ENCODE assay signal across 13 mouse cellular contexts in genomic region chr1:119290165-119290916, GRCm38 (mm10).
A peak's percentile ranks its signal among the peaks of the same experiment; 100 is the strongest.
DNase-seq lines count a peak whose midpoint lies in the region; ATAC-seq and TF ChIP-seq lines count a peak whose summit lies in the region.
"Had no signal": no experiment of that assay in that cellular context is flagged by ENCODE, and none has a peak within 500 bp of the region (broad histone marks: within the 10 kb centered on the region; RNA-seq: fewer than 3 reads in every experiment).

No protein-coding gene starts in this region.

- no peak overlapping the region for H3K4me2 ChIP-seq in limb, embryonic 15.5 days
- peak overlapping the region; percentile 15; the same call in 1 of the 2 replicates for H3K4me2 ChIP-seq in lung, embryonic 14.5 days
- no peak overlapping the region for H3K4me2 ChIP-seq in stomach, embryonic 14.5 days (replicated peaks; ENCODE audit: low read depth, low read length)
- H3K4me2 ChIP-seq: embryonic facial prominence, embryonic 12.5 days; hindbrain, embryonic 13.5 days had no signal

- 0 out of 2 replicates have a peak, but pooled peaks cover 6% of the 10 kb centered on the region for H3K4me1 ChIP-seq in limb, embryonic 15.5 days
- no peaks in the 10 kb centered on the region for H3K4me1 ChIP-seq in limb, embryonic 10.5 days
- no peaks in the 10 kb centered on the region for H3K4me1 ChIP-seq in lung, embryonic 14.5 days (ENCODE audit: insufficient read depth)
- no peaks in the 10 kb centered on the region for H3K4me1 ChIP-seq in stomach, embryonic 14.5 days (ENCODE audit: control insufficient read depth, insufficient read depth, low read length)
- H3K4me1 ChIP-seq: embryonic facial prominence, embryonic 12.5 days; hindbrain, embryonic 13.5 days had no signal

- H3K9me3 ChIP-seq in limb, embryonic 15.5 days = no peaks in the 10 kb centered on the region
- H3K9me3 ChIP-seq in limb, embryonic 10.5 days (replicated peaks) = no peaks in the 10 kb centered on the region
- no peaks in the 10 kb centered on the region for H3K9me3 ChIP-seq in lung, embryonic 14.5 days (ENCODE audit: low read depth, low read length)
- no peaks in the 10 kb centered on the region for H3K9me3 ChIP-seq in stomach, embryonic 14.5 days (ENCODE audit: control insufficient read depth, low read depth, low read length)
- H3K9me3 ChIP-seq: embryonic facial prominence, embryonic 12.5 days; hindbrain, embryonic 13.5 days had no signal

- H3K4me3 ChIP-seq in limb, embryonic 15.5 days = no peak overlapping the region
- no peak overlapping the region for H3K4me3 ChIP-seq in limb, embryonic 10.5 days
- no peak overlapping the region for H3K4me3 ChIP-seq in lung, embryonic 14.5 days (ENCODE audit: low read depth, low read length)
- no peak overlapping the region for H3K4me3 ChIP-seq in stomach, embryonic 14.5 days (ENCODE audit: low read depth, low read length)
- H3K4me3 ChIP-seq: embryonic facial prominence, embryonic 12.5 days; hindbrain, embryonic 13.5 days had no signal

- H3K27me3 ChIP-seq in limb, embryonic 15.5 days = no peaks in the 10 kb centered on the region
- H3K27me3 ChIP-seq in limb, embryonic 10.5 days (ENCODE audit: low read depth, poor library complexity, severe bottlenecking) = no peaks in the 10 kb centered on the region
- H3K27me3 ChIP-seq in lung, embryonic 14.5 days (ENCODE audit: insufficient read depth, low read length) = no peaks in the 10 kb centered on the region
- no peaks in the 10 kb centered on the region for H3K27me3 ChIP-seq in stomach, embryonic 14.5 days (ENCODE audit: control insufficient read depth, insufficient read depth, low read length)
- H3K27me3 ChIP-seq: embryonic facial prominence, embryonic 12.5 days; hindbrain, embryonic 13.5 days; Patski had no signal

- no peak for TF ChIP-seq CTCF in lung, embryonic 14.5 days (IDR thresholded peaks at IDR 0.05; ENCODE audit: low read depth)

- no peak overlapping the region for H3K27ac ChIP-seq in limb, embryonic 15.5 days
- H3K27ac ChIP-seq in limb, embryonic 10.5 days = no peak overlapping the region
- H3K27ac ChIP-seq in lung, embryonic 14.5 days (ENCODE audit: low read depth) = peak overlapping the region; percentile 50; the same call in 1 of the 2 replicates
- no peak overlapping the region for H3K27ac ChIP-seq in stomach, embryonic 14.5 days (ENCODE audit: low read length)
- H3K27ac ChIP-seq: embryonic facial prominence, embryonic 12.5 days; hindbrain, embryonic 13.5 days had no signal

- peak; percentile 39 for DNase-seq in cerebellum, adult 9-11 months
- no peak for DNase-seq in cerebellum, postnatal 25 days
- no peak for DNase-seq in limb, embryonic 10.5 days (ENCODE audit: low spot score)
- peak; percentile 34 for DNase-seq in lung, embryonic 14.5 days
- no peak for DNase-seq in T-cell, adult 2 months (ENCODE audit: low spot score)
- DNase-seq: midbrain, embryonic 14.5 days; thymus, postnatal 36 days had no signal

- ATAC-seq in limb, embryonic 15.5 days (ENCODE audit: insufficient number of reproducible peaks, low FRiP score, low TSS enrichment, low read depth) = 0 out of 2 replicates have a peak, but pooled peaks have one; percentile 12
- peak; percentile 66 for ATAC-seq in lung, embryonic 14.5 days (ENCODE audit: insufficient read depth)
- ATAC-seq in stomach, embryonic 14.5 days (ENCODE audit: insufficient number of reproducible peaks, insufficient read depth, low FRiP score, low read depth) = peak; percentile 69
- no peak for ATAC-seq in megakaryocyte, adult 5-6 weeks (ENCODE audit: poor library complexity, severe bottlenecking)
- ATAC-seq: Patski had no signal

- H3K36me3 ChIP-seq in limb, embryonic 15.5 days = no peaks in the 10 kb centered on the region
- no peaks in the 10 kb centered on the region for H3K36me3 ChIP-seq in limb, embryonic 10.5 days
- no peaks in the 10 kb centered on the region for H3K36me3 ChIP-seq in lung, embryonic 14.5 days (ENCODE audit: insufficient read depth)
- no peaks in the 10 kb centered on the region for H3K36me3 ChIP-seq in stomach, embryonic 14.5 days (ENCODE audit: control insufficient read depth, insufficient read depth, low read length)
- H3K36me3 ChIP-seq: embryonic facial prominence, embryonic 12.5 days; hindbrain, embryonic 13.5 days had no signal

- H3K9ac ChIP-seq in limb, embryonic 15.5 days = no peak overlapping the region
- H3K9ac ChIP-seq in lung, embryonic 14.5 days = no peak overlapping the region
- no peak overlapping the region for H3K9ac ChIP-seq in stomach, embryonic 14.5 days (replicated peaks; ENCODE audit: low read depth, low read length)
- H3K9ac ChIP-seq: embryonic facial prominence, embryonic 12.5 days; hindbrain, embryonic 13.5 days had no signal

- WGBS in limb, embryonic 15.5 days = 56% methylated on average over 8 of the region's 9 CpGs
- WGBS in limb, embryonic 10.5 days = 87% methylated on average over 8 of the region's 9 CpGs
- WGBS in lung, embryonic 14.5 days = 57% methylated on average over 8 of the region's 9 CpGs
- 60% methylated on average over 8 of the region's 9 CpGs for WGBS in stomach, embryonic 14.5 days

Comparison
In these comparisons a context has a peak if more than half of its experiments do, and no peak if none do; other contexts are left out.
1. DNase-seq: peak in cerebellum, adult 9-11 months (single experiment) and lung, embryonic 14.5 days (single experiment); none in cerebellum, postnatal 25 days (0 of 2), limb, embryonic 10.5 days (single experiment) and T-cell, adult 2 months (single experiment).